Mouse (Mus musculus) testis, adult 2 months (tissue): ENCODE data around the gene Caln1.

Experiments
- CTCF ChIP-seq: fragments of 200-500 bp; IDR thresholded peaks from 2 replicates; pipeline ENCODE4 v1.5.1; 2012; ENCODE audit warnings: low read depth, mild to moderate bottlenecking, inconsistent platforms, low read length, moderate library complexity; ENCODE audit not compliant: control insufficient read depth, insufficient read depth, insufficient replicate concordance
- POLR2A ChIP-seq: fragments of 200-500 bp; IDR thresholded peaks from 2 replicates; pipeline ENCODE4 v1.6.1; 2012; ENCODE audit warnings: low read depth, mild to moderate bottlenecking, inconsistent platforms, low read length, moderate library complexity; ENCODE audit not compliant: control insufficient read depth

DNA sequence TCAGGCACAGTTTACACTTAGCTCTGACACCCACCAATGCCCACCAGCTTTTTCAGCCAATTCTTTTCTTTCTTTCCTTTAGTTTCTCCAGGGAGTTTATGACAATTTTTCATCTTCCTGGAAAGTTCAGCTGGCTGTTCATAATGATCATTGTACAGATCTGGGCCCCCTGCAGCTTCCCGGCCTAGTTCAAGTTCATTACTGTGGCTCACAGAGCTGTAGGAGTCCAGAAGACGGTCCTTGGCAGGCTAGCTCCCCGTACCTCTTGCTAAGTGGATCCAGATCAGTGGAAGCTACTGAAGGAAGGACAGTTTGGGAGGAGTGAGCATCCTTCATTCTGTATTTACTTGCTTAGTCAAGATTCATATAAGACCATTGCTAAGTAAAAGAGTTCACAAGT lies 288.9 kb downstream of the Caln1 start:
- TF ChIP-seq POLR2A: no peak
- TF ChIP-seq CTCF: no peak
